21 mouse cellular contexts compared by ENCODE assay signal in genomic region chr9:91900956-91901355, GRCm38 (mm10).
"Had no signal": no experiment of that assay in that cellular context is flagged by ENCODE, and none has a peak within 500 bp of the region (broad histone marks: within the 10 kb centered on the region; RNA-seq: fewer than 3 reads in every experiment).

No protein-coding gene starts in this region.

- DNase-seq: heart, postnatal 10 days; heart, postnatal 14 days; heart, postnatal 36 days; heart, postnatal 4 days; kidney, adult 11 months; kidney, adult 18-20 months; kidney, adult 2 months; kidney, adult 8-10 months; kidney, adult 9 months; kidney, postnatal 10 days; kidney, postnatal 14 days; kidney, postnatal 25 days; kidney, postnatal 36 days; kidney, postnatal 4 days; layer of hippocampus, adult 9-11 months; layer of hippocampus, postnatal 36 days had no signal

- ATAC-seq: hindbrain, embryonic 16.5 days; hindbrain, postnatal 0 days; intestine, embryonic 15.5 days; intestine, embryonic 16.5 days; intestine, postnatal 0 days had no signal
